Mouse (Mus musculus) myocyte (in vitro differentiated cells): ENCODE data around the gene Frmd4a. TPM values are rescaled to one million over a fixed set of nuclear protein-coding genes. Genes with fewer than 3 reads are reported as not detected.
"Not testable (repeated sequence)": the region's sequence is repeated elsewhere in the genome, so short reads cannot be mapped to it uniquely, and the experiment has no call there.

Source experiments
- H3K27me3 ChIP-seq: one replicate; pipeline ENCODE4 v1.6.1; 2011; ENCODE audit not compliant: control insufficient read depth, insufficient read depth, insufficient read length
- H3K36me3 ChIP-seq: one replicate; pipeline ENCODE4 v1.6.1; 2011; ENCODE audit not compliant: control insufficient read depth, insufficient read depth
- H3K4me2 ChIP-seq: one replicate; pipeline ENCODE4 v1.6.1; 2011; ENCODE audit warnings: low read depth, control low read depth
- H3K4me3 ChIP-seq: one replicate; pipeline ENCODE4 v1.5.1; 2011; ENCODE audit warnings: mild to moderate bottlenecking, control low read depth, moderate library complexity
- H3K79me2 ChIP-seq: one replicate; pipeline ENCODE4 v1.6.1; 2011; ENCODE audit not compliant: control insufficient read depth, insufficient read depth
- H3ac ChIP-seq: one replicate; pipeline ENCODE4 v1.6.1; 2011; ENCODE audit not compliant: control insufficient read depth, insufficient read length
- CEBPB ChIP-seq: IDR thresholded peaks from 2 replicates; pipeline ENCODE4 v1.6.1; 2011; ENCODE audit warnings: mild to moderate bottlenecking, moderate library complexity; ENCODE audit not compliant: poor library complexity, insufficient read depth, severe bottlenecking
- E2F4 ChIP-seq: IDR thresholded peaks from one replicate; pipeline ENCODE4 v1.6.1; 2011; ENCODE audit warnings: mild to moderate bottlenecking, control low read depth, moderate library complexity; ENCODE audit not compliant: insufficient read depth
- MAX ChIP-seq: IDR thresholded peaks from one replicate; pipeline ENCODE4 v1.6.1; 2011; ENCODE audit warnings: low read depth, mild to moderate bottlenecking, control low read depth
- MYOD1 ChIP-seq, 3 experiments: IDR thresholded peaks; one replicate each; pipeline ENCODE4 v1.6.1; 2011; ENCODE audit warnings: control low read depth in 2 of 3, low read depth in 2 of 3, mild to moderate bottlenecking in 2 of 3, moderate library complexity in 1 of 3; ENCODE audit not compliant: insufficient read length in 2 of 3, control insufficient read depth in 1 of 3
- MYOG ChIP-seq, 3 experiments: IDR thresholded peaks; one replicate each; pipeline ENCODE4 v1.6.1; 2011; ENCODE audit warnings: control low read depth in 2 of 3, low read depth in 2 of 3, mild to moderate bottlenecking in 2 of 3; ENCODE audit not compliant: insufficient read length in 2 of 3, control insufficient read depth in 1 of 3, insufficient read depth in 1 of 3
- POLR2A ChIP-seq: IDR thresholded peaks from one replicate; pipeline ENCODE4 v1.6.1; 2011; ENCODE audit warnings: low read depth, mild to moderate bottlenecking, control low read depth, moderate library complexity; ENCODE audit not compliant: insufficient read length
- POLR2AphosphoS2 ChIP-seq: IDR thresholded peaks from one replicate; pipeline ENCODE4 v1.6.1; 2011; ENCODE audit warnings: low read depth, control low read depth; ENCODE audit not compliant: insufficient read length
- REST ChIP-seq: IDR thresholded peaks from one replicate; pipeline ENCODE4 v1.6.1; 2011; ENCODE audit warnings: mild to moderate bottlenecking, control low read depth, moderate library complexity; ENCODE audit not compliant: insufficient read depth, insufficient read length
- SRF ChIP-seq: IDR thresholded peaks from one replicate; pipeline ENCODE4 v1.6.1; 2011; ENCODE audit warnings: low read depth; ENCODE audit not compliant: control insufficient read depth, insufficient read length
- TCF12 ChIP-seq: IDR thresholded peaks from one replicate; pipeline ENCODE4 v1.6.1; 2011; ENCODE audit warnings: mild to moderate bottlenecking, control low read depth; ENCODE audit not compliant: poor library complexity, insufficient read depth, severe bottlenecking
- TCF3 ChIP-seq: IDR thresholded peaks from one replicate; pipeline ENCODE4 v1.6.1; 2011; ENCODE audit warnings: low read depth, control low read depth; ENCODE audit not compliant: insufficient read length
- USF1 ChIP-seq: IDR thresholded peaks from one replicate; pipeline ENCODE4 v1.6.1; 2011; ENCODE audit warnings: low read depth, mild to moderate bottlenecking, control low read depth, moderate library complexity
- polyA plus RNA-seq: library from polyadenylated mRNA; unstranded; fragments of >200 nt; fragmentation: generic; extraction: Trizol; gene quantifications from one replicate; pipeline ENCODE4 v1.2.1, GENCODE M21; 2012; ENCODE audit warnings: missing spikeins

Frmd4a gene
- polyA plus RNA-seq, 1 experiment = 24.7 TPM

- TF ChIP-seq MYOD1 (IDR thresholded peaks at IDR 0.05; ENCODE audit: control insufficient read depth in 1 of 3, insufficient read length in 2 of 3, low read depth in 2 of 3) (no peak), REST (no peak)
- H3K4me3 ChIP-seq = no peak overlapping the region
- H3K79me2 ChIP-seq = peaks cover 20% of the 10 kb centered on the region
- H3K4me2 ChIP-seq = peak overlapping the region; percentile 45
- no peaks in the 10 kb centered on the region for H3K27me3 ChIP-seq
- H3ac ChIP-seq = no peak overlapping the region
- no peaks in the 10 kb centered on the region for H3K36me3 ChIP-seq
These were observed 309.5 kb downstream of the Frmd4a start for GRCm38 (mm10) chr2:4327011-4327340.

GRCm38 (mm10) chr2:4332441-4332840 lies 314.9 kb downstream of the Frmd4a start:
- H3K4me3 ChIP-seq = no peak overlapping the region
- H3ac ChIP-seq = no peak overlapping the region
- H3K27me3 ChIP-seq = no peaks in the 10 kb centered on the region
- no peaks in the 10 kb centered on the region for H3K36me3 ChIP-seq
- H3K4me2 ChIP-seq = no peak overlapping the region
- TF ChIP-seq SRF = no peak
- TF ChIP-seq POLR2AphosphoS2 = no peak
- H3K79me2 ChIP-seq = peaks cover 23% of the 10 kb centered on the region

- Histone ChIP-seq H3K27me3 (no peaks in the 10 kb centered on the region), H3K36me3 (no peaks in the 10 kb centered on the region), H3K4me2 (no peak overlapping the region), H3ac (no peak overlapping the region), H3K4me3 (no peak overlapping the region), H3K79me2 (peaks cover 11% of the 10 kb centered on the region)
- TF ChIP-seq USF1 (no peak), MYOD1 (IDR thresholded peaks at IDR 0.05; ENCODE audit: control insufficient read depth in 1 of 3, insufficient read length in 2 of 3, low read depth in 2 of 3) (no peak), MYOG (IDR thresholded peaks at IDR 0.05; ENCODE audit: control insufficient read depth in 1 of 3, insufficient read depth in 1 of 3, insufficient read length in 2 of 3, low read depth in 2 of 3) (no peak), TCF3 (no peak), E2F4 (no peak), POLR2A (no peak), TCF12 (no peak), REST (no peak), POLR2AphosphoS2 (no peak), MAX (no peak), CEBPB (no peak), SRF (no peak)
These were observed 316.7 kb downstream of the Frmd4a start for GRCm38 (mm10) chr2:4334201-4334600.

GRCm38 (mm10) chr2:4334936-4335335 lies 317.4 kb downstream of the Frmd4a start:
- no peaks in the 10 kb centered on the region for H3K27me3 ChIP-seq
- no peak overlapping the region for H3ac ChIP-seq
- no peak overlapping the region for H3K4me2 ChIP-seq
- TF ChIP-seq SRF (no peak), MYOG (IDR thresholded peaks at IDR 0.05; ENCODE audit: control insufficient read depth in 1 of 3, insufficient read depth in 1 of 3, insufficient read length in 2 of 3, low read depth in 2 of 3) (no peak), TCF3 (no peak), MAX (no peak), POLR2A (no peak), MYOD1 (IDR thresholded peaks at IDR 0.05; ENCODE audit: control insufficient read depth in 1 of 3, insufficient read length in 2 of 3, low read depth in 2 of 3) (no peak), USF1 (no peak), REST (no peak), POLR2AphosphoS2 (no peak), CEBPB (no peak), TCF12 (no peak), E2F4 (no peak)
- peaks cover 11% of the 10 kb centered on the region for H3K79me2 ChIP-seq
- no peak overlapping the region for H3K4me3 ChIP-seq
- no peaks in the 10 kb centered on the region for H3K36me3 ChIP-seq

GRCm38 (mm10) chr2:4335881-4336280 lies 318.4 kb downstream of the Frmd4a start:
- peaks cover 11% of the 10 kb centered on the region for H3K79me2 ChIP-seq
- H3K4me3 ChIP-seq = no peak overlapping the region
- no peak overlapping the region for H3K4me2 ChIP-seq
- TF ChIP-seq REST (no peak), TCF3 (no peak), POLR2A (no peak), MAX (no peak), CEBPB (no peak), SRF (no peak), USF1 (no peak), POLR2AphosphoS2 (no peak), TCF12 (no peak), MYOD1 (IDR thresholded peaks at IDR 0.05; ENCODE audit: control insufficient read depth in 1 of 3, insufficient read length in 2 of 3, low read depth in 2 of 3) (no peak), MYOG (IDR thresholded peaks at IDR 0.05; ENCODE audit: control insufficient read depth in 1 of 3, insufficient read depth in 1 of 3, insufficient read length in 2 of 3, low read depth in 2 of 3) (no peak), E2F4 (no peak)
- H3K36me3 ChIP-seq = no peaks in the 10 kb centered on the region
- H3K27me3 ChIP-seq = no peaks in the 10 kb centered on the region
- H3ac ChIP-seq = no peak overlapping the region

- peaks cover 11% of the 10 kb centered on the region for H3K79me2 ChIP-seq
- not testable (repeated sequence) for H3ac ChIP-seq, H3K4me3 ChIP-seq, H3K4me2 ChIP-seq, H3K36me3 ChIP-seq, H3K27me3 ChIP-seq
These were observed 320.8 kb downstream of the Frmd4a start for GRCm38 (mm10) chr2:4338290-4338689.
